Mouse (Mus musculus): ENCODE results near the gene Adora1. TPM values are rescaled to one million over a fixed set of nuclear protein-coding genes. Genes with fewer than 3 reads are reported as not detected.

The Adora1 gene
- polyA plus RNA-seq, 1 experiment from 2014 or later = 14.0 TPM

- no peak for ATAC-seq (ENCODE audit: low read depth)
- Histone ChIP-seq H3K27ac (ENCODE audit: low read depth, low read length) (no peak overlapping the region), H3K4me1 (ENCODE audit: control insufficient read depth, insufficient read depth, low read length) (0 out of 2 replicates have a peak, but pooled peaks cover 3% of the 10 kb centered on the region), H3K4me2 (ENCODE audit: low read depth, low read length) (no peak overlapping the region), H3K36me3 (ENCODE audit: control insufficient read depth, insufficient read depth, low read length) (no peaks in the 10 kb centered on the region), H3K4me3 (ENCODE audit: low read depth, low read length) (no peak overlapping the region), H3K9me3 (ENCODE audit: control insufficient read depth, low read length) (no peaks in the 10 kb centered on the region), H3K27me3 (ENCODE audit: control insufficient read depth, insufficient read depth, low read length) (no peaks in the 10 kb centered on the region), H3K9ac (replicated peaks; ENCODE audit: low read depth, low read length) (no peak overlapping the region)
- 55% methylated on average over 4 of the region's 4 CpGs for WGBS
Measured at GRCm38 (mm10) chr1:134195979-134196378, 39.3 kb downstream of the Adora1 start.

GRCm38 (mm10) chr1:134195571-134195970 lies 39.7 kb downstream of the Adora1 start:
- Histone ChIP-seq H3K9ac (replicated peaks; ENCODE audit: low read depth, low read length) (no peak overlapping the region), H3K4me2 (ENCODE audit: low read depth, low read length) (no peak overlapping the region), H3K36me3 (ENCODE audit: control insufficient read depth, insufficient read depth, low read length) (no peaks in the 10 kb centered on the region), H3K4me1 (ENCODE audit: control insufficient read depth, insufficient read depth, low read length) (0 out of 2 replicates have a peak, but pooled peaks cover 3% of the 10 kb centered on the region), H3K4me3 (ENCODE audit: low read depth, low read length) (no peak overlapping the region), H3K9me3 (ENCODE audit: control insufficient read depth, low read length) (no peaks in the 10 kb centered on the region), H3K27me3 (ENCODE audit: control insufficient read depth, insufficient read depth, low read length) (no peaks in the 10 kb centered on the region), H3K27ac (ENCODE audit: low read depth, low read length) (no peak overlapping the region)
- ATAC-seq (ENCODE audit: low read depth) = no peak
- WGBS = 47% methylated on average over 3 of the region's 3 CpGs

GRCm38 (mm10) chr1:134195117-134195516 lies 40.1 kb downstream of the Adora1 start:
- ATAC-seq (ENCODE audit: low read depth) = no peak
- Histone ChIP-seq H3K27me3 (ENCODE audit: control insufficient read depth, insufficient read depth, low read length) (no peaks in the 10 kb centered on the region), H3K4me1 (ENCODE audit: control insufficient read depth, insufficient read depth, low read length) (0 out of 2 replicates have a peak, but pooled peaks cover 3% of the 10 kb centered on the region), H3K4me3 (ENCODE audit: low read depth, low read length) (no peak overlapping the region), H3K9ac (replicated peaks; ENCODE audit: low read depth, low read length) (no peak overlapping the region), H3K4me2 (ENCODE audit: low read depth, low read length) (no peak overlapping the region), H3K9me3 (ENCODE audit: control insufficient read depth, low read length) (no peaks in the 10 kb centered on the region), H3K27ac (ENCODE audit: low read depth, low read length) (no peak overlapping the region), H3K36me3 (ENCODE audit: control insufficient read depth, insufficient read depth, low read length) (no peaks in the 10 kb centered on the region)
- WGBS = 50% methylated on average over 2 of the region's 2 CpGs

DNA sequence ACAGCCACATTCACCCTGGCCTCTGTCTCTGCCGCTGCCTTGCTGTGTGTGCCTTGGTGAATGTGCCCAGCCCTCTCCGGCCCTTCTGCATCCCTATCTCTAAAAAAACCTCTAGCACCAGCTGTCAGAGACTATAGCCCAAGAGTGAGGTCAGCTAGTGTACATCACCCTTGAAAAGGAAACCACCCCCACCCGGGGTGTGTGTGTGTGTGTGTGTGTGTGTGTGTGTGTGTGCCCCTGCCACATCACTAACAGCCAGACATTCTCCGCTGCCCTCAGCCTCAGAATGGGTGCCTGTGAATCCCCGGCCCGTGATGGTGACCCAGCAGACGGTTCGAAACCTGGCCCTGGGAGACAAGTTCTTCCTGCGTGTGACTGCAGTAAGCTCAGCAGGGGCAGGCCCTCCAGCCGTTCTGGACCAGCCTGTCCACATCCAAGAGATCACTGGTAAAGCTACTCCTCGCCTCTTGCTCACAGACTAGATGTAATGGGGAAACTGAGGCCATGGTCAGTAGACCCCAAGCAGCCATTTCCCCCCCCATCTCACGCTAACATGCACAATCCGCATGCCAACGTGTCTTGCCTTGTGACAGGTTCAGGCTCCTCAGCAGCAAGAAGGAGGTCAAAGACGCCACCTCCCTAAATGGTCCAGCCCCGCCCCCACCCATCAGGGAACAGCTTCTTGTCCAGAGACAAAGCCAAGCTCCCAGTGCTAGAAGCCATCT lies 40.8 kb downstream of the Adora1 start:
- H3K9me3 ChIP-seq (ENCODE audit: control insufficient read depth, low read length) = no peaks in the 10 kb centered on the region
- H3K27ac ChIP-seq (ENCODE audit: low read depth, low read length) = no peak overlapping the region
- no peaks in the 10 kb centered on the region for H3K36me3 ChIP-seq (ENCODE audit: control insufficient read depth, insufficient read depth, low read length)
- H3K4me2 ChIP-seq (ENCODE audit: low read depth, low read length) = no peak overlapping the region
- WGBS = 76% methylated on average over 16 of the region's 16 CpGs
- 0 out of 2 replicates have a peak, but pooled peaks cover 3% of the 10 kb centered on the region for H3K4me1 ChIP-seq (ENCODE audit: control insufficient read depth, insufficient read depth, low read length)
- no peak overlapping the region for H3K9ac ChIP-seq (replicated peaks; ENCODE audit: low read depth, low read length)
- no peak for ATAC-seq (ENCODE audit: low read depth)
- no peak overlapping the region for H3K4me3 ChIP-seq (ENCODE audit: low read depth, low read length)
- no peaks in the 10 kb centered on the region for H3K27me3 ChIP-seq (ENCODE audit: control insufficient read depth, insufficient read depth, low read length)

DNA sequence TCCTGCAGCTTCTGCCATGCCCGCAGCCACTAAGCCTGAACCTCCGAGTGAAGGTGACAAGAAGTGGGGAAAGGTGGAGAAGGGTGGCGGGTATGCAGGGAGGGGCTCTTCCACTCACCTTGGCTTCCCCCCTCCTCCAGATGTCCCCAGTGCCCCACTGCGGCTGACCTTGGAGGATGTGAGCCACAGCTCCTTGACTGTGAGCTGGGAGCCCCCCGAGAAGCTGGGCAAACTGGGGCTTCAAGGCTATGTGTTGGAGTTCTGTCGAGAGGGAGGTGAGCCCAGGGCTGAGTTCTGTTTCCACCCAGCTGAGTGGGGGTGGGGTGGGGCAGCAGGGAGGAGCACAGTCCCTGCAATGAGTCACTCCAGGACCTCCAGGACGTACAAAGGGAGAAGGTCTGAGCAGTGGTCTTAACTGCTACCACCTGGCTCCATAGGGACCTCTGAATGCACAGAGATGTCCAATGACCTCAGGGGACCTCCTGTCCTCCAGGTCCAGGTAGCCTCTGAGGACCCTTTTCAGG lies 41.5 kb downstream of the Adora1 start:
- no peak for ATAC-seq (ENCODE audit: low read depth)
- no peak overlapping the region for H3K4me2 ChIP-seq (ENCODE audit: low read depth, low read length)
- peaks cover 8% of the 10 kb centered on the region for H3K4me1 ChIP-seq (ENCODE audit: control insufficient read depth, insufficient read depth, low read length)
- H3K9ac ChIP-seq (replicated peaks; ENCODE audit: low read depth, low read length) = no peak overlapping the region
- no peaks in the 10 kb centered on the region for H3K36me3 ChIP-seq (ENCODE audit: control insufficient read depth, insufficient read depth, low read length)
- no peak overlapping the region for H3K27ac ChIP-seq (ENCODE audit: low read depth, low read length)
- H3K27me3 ChIP-seq (ENCODE audit: control insufficient read depth, insufficient read depth, low read length) = no peaks in the 10 kb centered on the region
- WGBS = 73% methylated on average over 7 of the region's 7 CpGs
- no peak overlapping the region for H3K4me3 ChIP-seq (ENCODE audit: low read depth, low read length)
- H3K9me3 ChIP-seq (ENCODE audit: control insufficient read depth, low read length) = no peaks in the 10 kb centered on the region

DNA sequence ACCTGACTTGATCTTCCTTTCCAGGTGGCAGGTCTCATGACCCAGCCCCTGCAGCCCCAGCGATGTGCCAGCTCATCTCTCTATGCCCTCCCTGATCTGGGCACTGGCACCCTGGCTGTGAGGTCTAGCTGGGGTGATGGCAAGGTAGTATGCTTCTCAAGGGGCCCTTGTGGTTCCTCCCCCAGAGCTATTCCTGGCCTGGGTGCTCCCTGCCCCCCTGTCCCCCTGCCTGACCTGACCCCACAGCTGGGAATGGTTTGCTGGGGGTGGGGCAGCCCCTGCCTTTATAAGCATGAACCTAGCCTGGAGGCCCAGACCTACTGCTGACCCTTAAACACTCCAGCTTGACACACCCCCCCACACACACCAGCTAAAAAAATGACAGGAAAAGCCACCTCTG lies 42.1 kb downstream of the Adora1 start, which contains the start of gene Mybph:
Gene Mybph, plus strand, starts transcription at position 323 of the 400 bp plus-strand sequence.
- Histone ChIP-seq H3K36me3 (ENCODE audit: control insufficient read depth, insufficient read depth, low read length) (no peaks in the 10 kb centered on the region), H3K4me1 (ENCODE audit: control insufficient read depth, insufficient read depth, low read length) (peaks cover 12% of the 10 kb centered on the region), H3K4me3 (ENCODE audit: low read depth, low read length) (no peak within 1 kb of the TSS), H3K9ac (replicated peaks; ENCODE audit: low read depth, low read length) (no peak within 1 kb of the TSS), H3K9me3 (ENCODE audit: control insufficient read depth, low read length) (no peaks in the 10 kb centered on the region), H3K4me2 (ENCODE audit: low read depth, low read length) (no peak within 1 kb of the TSS), H3K27me3 (ENCODE audit: control insufficient read depth, insufficient read depth, low read length) (no peaks in the 10 kb centered on the region), H3K27ac (ENCODE audit: low read depth, low read length) (no peak within 1 kb of the TSS)
- ATAC-seq (ENCODE audit: low read depth) = no peak
- WGBS = 78% methylated on average over 1 of the region's 1 CpGs

- H3K4me1 ChIP-seq (ENCODE audit: control insufficient read depth, insufficient read depth, low read length) = peaks cover 12% of the 10 kb centered on the region
- no peaks in the 10 kb centered on the region for H3K27me3 ChIP-seq (ENCODE audit: control insufficient read depth, insufficient read depth, low read length)
- H3K4me3 ChIP-seq (ENCODE audit: low read depth, low read length) = no peak overlapping the region
- no peak overlapping the region for H3K27ac ChIP-seq (ENCODE audit: low read depth, low read length)
- H3K9ac ChIP-seq (replicated peaks; ENCODE audit: low read depth, low read length) = no peak overlapping the region
- no peak overlapping the region for H3K4me2 ChIP-seq (ENCODE audit: low read depth, low read length)
- ATAC-seq (ENCODE audit: low read depth) = no peak
- no peaks in the 10 kb centered on the region for H3K9me3 ChIP-seq (ENCODE audit: control insufficient read depth, low read length)
- no peaks in the 10 kb centered on the region for H3K36me3 ChIP-seq (ENCODE audit: control insufficient read depth, insufficient read depth, low read length)
- 62% methylated on average over 4 of the region's 4 CpGs for WGBS
Measured at GRCm38 (mm10) chr1:134192024-134192423, 43.2 kb downstream of the Adora1 start.

DNA sequence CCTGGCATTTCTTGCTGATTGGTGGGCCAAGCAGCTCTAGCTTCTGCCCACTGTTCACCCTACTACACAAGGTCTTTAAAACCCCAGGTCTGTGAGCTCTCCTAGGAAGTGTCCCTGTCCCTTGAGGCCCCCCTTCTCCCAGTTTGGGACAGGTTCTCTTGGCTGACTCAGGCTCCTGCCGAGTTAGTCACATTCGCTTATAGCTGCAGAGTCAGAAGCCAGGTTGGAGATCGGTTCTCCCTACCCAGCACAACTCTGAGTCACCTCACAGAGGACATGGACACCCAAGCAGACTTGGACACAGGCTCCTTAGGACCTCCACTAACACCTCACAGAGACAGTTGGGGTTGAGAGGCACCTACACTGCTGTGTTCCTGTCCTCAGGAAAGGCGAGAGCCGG lies 44.0 kb downstream of the Adora1 start:
- no peaks in the 10 kb centered on the region for H3K27me3 ChIP-seq (ENCODE audit: control insufficient read depth, insufficient read depth, low read length)
- no peak overlapping the region for H3K4me2 ChIP-seq (ENCODE audit: low read depth, low read length)
- H3K4me1 ChIP-seq (ENCODE audit: control insufficient read depth, insufficient read depth, low read length) = peaks cover 12% of the 10 kb centered on the region
- H3K9ac ChIP-seq (replicated peaks; ENCODE audit: low read depth, low read length) = no peak overlapping the region
- 87% methylated on average over 5 of the region's 5 CpGs for WGBS
- H3K36me3 ChIP-seq (ENCODE audit: control insufficient read depth, insufficient read depth, low read length) = no peaks in the 10 kb centered on the region
- H3K9me3 ChIP-seq (ENCODE audit: control insufficient read depth, low read length) = no peaks in the 10 kb centered on the region
- no peak overlapping the region for H3K27ac ChIP-seq (ENCODE audit: low read depth, low read length)
- no peak for ATAC-seq (ENCODE audit: low read depth)
- H3K4me3 ChIP-seq (ENCODE audit: low read depth, low read length) = no peak overlapping the region

DNA sequence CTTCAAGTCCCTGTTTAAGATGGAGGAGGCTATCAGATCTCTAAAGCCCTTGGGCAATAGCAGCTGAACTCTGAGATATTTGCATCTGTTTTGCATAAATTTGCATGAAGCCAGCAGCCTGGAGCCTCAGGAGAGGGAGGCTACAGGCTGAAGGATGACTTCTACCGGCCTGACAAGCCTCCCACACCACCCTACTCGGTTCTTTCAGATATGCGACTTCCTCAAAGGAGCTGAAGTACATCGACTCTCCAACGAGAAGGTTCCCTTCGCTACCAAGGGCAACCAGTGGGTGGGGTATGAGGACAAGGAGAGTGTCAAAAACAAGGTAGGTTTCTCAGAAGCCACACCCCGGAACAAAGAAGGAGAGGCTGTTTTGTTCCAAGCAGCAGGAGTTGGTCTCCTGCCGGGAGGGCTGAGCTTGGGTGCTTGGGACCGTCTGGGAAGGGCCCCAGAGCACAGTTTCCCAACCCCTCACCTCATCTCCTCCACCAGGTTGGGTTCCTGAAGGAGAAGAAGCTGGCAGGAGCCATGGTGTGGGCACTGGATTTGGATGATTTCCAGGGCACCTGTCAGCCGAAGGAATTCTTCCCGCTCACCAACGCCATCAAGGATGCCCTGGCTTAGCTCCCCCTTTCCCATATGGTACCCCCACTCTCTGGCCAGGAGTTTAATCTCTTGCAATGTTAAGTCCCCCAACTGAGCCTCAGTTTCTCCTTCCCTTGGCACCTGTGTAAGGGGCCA lies 46.1 kb downstream of the Adora1 start:
- ATAC-seq (ENCODE audit: low read depth) = peak; percentile 31; the same call in 1 of the 2 replicates

More for the DNA sequence above, 46.1 kb downstream of the Adora1 start:
- Histone ChIP-seq H3K4me1 (ENCODE audit: control insufficient read depth, insufficient read depth, low read length) (peaks cover 10% of the 10 kb centered on the region), H3K36me3 (ENCODE audit: control insufficient read depth, insufficient read depth, low read length) (no peaks in the 10 kb centered on the region), H3K9ac (replicated peaks; ENCODE audit: low read depth, low read length) (no peak overlapping the region), H3K9me3 (ENCODE audit: control insufficient read depth, low read length) (no peaks in the 10 kb centered on the region), H3K4me3 (ENCODE audit: low read depth, low read length) (no peak overlapping the region), H3K27ac (ENCODE audit: low read depth, low read length) (no peak overlapping the region), H3K4me2 (ENCODE audit: low read depth, low read length) (no peak overlapping the region), H3K27me3 (ENCODE audit: control insufficient read depth, insufficient read depth, low read length) (no peaks in the 10 kb centered on the region)
- WGBS = 23% methylated on average over 12 of the region's 12 CpGs

Data from neural tube, embryonic 14.5 days (tissue).